Mouse (Mus musculus) brain, embryonic 14.5 days (tissue): ENCODE data around the gene Gpr1. TPM values are rescaled to one million over a fixed set of nuclear protein-coding genes. Genes with fewer than 3 reads are reported as not detected.

Experiments used
- DNase-seq: peaks from one replicate; pipeline ENCODE4 v3.0.0-alpha.2; 2011; ENCODE audit warnings: low read depth
- CTCF ChIP-seq: fragments of 200-500 bp; IDR thresholded peaks from 2 replicates; pipeline ENCODE4 v1.5.1; 2012; ENCODE audit warnings: inconsistent platforms, mild to moderate bottlenecking, moderate library complexity, borderline replicate concordance; ENCODE audit not compliant: insufficient read depth, insufficient read length; ENCODE audit errors: extremely low read depth
- POLR2A ChIP-seq: fragments of 200-500 bp; IDR thresholded peaks from 2 replicates; pipeline ENCODE4 v1.6.1; 2012; ENCODE audit warnings: mild to moderate bottlenecking, inconsistent platforms, borderline replicate concordance; ENCODE audit not compliant: poor library complexity, insufficient read depth, insufficient read length, severe bottlenecking; ENCODE audit errors: extremely low read depth
- polyA plus RNA-seq: library from polyadenylated mRNA; depleted of rRNA; stranded (reverse); fragments of >200 nt; gene quantifications from 2 replicates; pipeline ENCODE4 v1.2.3, GENCODE M21; 2012

The Gpr1 gene
- polyA plus RNA-seq, 1 experiment: 0.45 TPM

DNA sequence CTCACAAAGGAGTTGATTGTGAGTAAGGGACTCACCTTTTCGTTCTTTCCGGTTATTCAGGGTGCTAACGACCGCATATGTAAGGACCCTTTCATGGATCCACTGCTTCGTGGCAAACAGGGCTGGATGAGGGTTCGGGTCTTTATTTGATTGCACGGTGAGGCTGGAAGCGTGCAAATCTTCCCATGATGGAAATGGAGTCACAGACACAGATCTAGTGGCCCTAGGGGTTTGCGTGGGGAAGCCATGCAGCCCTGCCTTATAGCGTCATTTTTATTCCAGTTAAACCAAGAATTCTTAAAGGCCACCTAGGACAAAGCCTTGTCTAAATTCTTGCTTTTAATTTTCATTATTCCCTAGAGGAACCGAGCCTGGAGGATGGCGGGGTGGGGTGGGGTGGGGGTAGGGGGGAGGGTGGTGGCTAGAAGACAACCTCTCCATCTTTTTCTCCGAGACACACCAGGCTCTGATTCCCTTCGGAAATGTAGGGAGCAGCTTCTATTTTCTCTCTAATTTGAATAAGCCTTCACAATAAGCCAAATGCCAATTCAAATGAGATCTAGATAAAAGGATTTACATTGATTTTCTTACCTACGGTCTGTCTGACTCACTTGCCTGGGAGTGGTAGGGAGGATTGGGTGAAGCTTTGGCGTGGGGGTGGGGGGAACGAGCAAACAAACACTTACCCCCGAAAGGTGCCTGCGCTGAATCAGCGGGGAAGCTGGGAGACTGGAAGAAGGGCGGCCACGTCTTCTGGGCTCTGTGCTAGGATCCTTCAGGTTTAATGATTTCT, 669 bp downstream of the Gpr1 start:
- peak; percentile 67 for DNase-seq
- TF ChIP-seq POLR2A (no peak), CTCF (no peak)

DNA sequence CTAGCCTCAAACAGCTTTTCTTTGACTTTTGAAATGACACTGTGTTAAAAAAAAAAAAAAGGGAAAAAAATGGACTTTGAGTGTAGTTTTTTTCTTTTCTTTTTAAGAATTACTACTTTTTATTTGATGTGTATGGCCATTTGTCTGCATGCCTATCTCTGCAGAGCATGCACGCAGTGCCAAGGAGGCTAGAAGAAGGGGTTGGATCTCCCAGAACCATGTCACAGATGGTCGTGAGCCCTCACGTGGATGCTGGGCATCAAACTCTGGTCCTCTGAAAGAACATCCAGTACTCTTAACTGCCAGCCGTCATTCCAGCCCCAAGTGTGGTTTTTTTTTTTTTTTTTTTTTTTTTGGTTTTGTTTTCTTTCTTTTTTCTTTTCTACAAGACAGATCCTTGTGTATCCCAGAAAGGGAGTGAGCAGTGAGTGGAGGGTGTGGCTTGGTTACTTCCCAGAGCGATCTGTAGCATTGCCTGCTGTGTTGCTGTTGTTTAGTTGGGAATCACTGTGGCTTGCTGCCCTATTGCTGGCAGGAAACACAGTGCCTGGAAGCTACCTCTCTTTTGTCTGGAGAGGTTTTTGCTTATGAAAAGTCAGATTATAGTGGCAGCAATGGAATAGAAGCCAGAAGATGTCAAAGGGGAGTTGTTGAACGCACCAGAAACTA, 4.3 kb downstream of the Gpr1 start:
- no peak for DNase-seq
- TF ChIP-seq CTCF (no peak), POLR2A (no peak)

DNA sequence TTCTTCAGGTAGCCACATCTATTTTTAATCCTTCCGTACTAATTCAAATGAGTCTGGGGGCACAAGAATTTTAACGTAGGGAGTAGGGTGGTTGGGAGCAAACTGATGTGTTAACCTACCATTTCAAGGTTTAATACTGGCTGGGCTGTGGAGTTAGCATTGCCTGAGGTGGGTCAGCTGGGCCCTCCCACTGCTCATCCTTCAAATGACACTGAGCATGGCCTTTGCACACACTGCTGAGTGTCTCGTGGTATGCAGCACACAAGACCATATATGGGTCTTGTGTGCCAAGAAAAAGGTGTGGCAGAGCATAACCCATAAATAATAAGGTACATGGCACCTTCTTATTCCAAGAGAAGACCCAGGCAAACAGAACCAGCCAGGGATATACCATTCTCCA, 6.7 kb downstream of the Gpr1 start:
- TF ChIP-seq POLR2A: no peak
- no peak for TF ChIP-seq CTCF

DNA sequence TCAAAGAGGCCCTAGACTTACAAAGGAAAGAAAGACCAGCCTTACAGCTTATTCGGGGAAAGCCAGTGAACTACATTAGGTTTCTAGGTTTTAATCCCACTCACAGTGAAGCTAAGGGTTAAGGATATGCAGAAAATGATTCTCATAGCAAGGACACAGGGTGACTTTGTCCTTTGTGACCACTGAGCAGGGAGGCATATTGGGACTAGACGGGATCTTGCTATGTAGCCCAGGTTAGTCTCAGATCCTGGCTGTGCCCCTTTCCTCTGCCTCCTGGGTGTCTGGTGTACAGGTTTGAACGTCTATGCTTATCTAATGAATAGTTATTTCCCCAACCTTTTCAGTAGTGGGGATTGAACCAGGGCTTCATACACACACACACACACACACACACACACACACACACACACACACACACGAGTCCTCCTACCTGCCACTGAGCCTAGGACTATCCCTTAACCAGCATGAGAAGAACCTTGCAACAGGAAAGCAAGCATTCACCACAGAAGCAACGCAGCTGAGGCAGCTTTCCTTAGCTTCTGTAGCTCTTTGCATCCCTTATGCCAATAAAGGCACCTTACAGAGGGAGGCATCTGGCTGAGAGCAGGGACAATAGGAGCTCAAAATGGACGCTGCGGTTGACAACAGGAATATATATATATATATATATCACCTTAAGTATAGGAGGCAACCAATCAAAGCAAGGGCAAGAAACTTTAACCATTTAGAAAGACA, 9.5 kb downstream of the Gpr1 start:
- TF ChIP-seq POLR2A: no peak
- peak; percentile 25 for DNase-seq

More for the DNA sequence above, 6.7 kb downstream of the Gpr1 start:
- no peak for DNase-seq

DNA sequence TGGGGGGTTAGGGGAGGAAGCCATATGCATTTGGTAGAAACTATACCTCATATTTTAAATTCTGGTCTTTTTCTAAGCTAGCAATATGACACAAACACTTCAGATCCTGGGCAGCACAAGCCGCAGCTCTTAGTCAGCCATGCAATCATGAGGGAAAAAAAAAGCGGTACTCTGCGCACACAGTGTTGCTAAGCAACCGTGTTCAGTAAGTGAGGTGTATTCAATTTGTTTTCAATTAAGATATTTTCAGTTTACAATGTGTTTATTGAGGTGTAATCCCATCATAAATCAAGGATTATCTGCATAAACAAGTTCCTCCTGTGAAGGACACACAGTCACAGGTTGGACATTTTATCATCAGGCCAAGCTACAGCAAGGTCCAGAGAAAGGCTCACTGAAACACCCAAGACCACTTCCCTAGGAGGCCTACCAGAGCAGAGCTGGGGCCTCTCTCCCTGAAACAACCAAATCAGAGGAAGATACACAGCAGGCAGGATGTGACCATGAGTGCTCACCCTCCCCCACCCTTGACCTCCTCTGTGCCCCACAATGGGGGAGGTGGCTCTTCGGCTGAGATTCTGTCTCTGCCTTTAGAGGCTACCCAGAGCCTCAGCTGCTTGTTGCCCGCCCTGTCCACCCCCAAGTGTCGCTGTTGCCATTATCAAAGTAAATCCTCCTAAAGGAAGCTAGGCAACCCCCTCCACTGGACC, 10.2 kb downstream of the Gpr1 start:
- TF ChIP-seq CTCF (peak; percentile 38; the same call in 1 of the 2 replicates), POLR2A (no peak)
- DNase-seq: peak; percentile 89

DNA sequence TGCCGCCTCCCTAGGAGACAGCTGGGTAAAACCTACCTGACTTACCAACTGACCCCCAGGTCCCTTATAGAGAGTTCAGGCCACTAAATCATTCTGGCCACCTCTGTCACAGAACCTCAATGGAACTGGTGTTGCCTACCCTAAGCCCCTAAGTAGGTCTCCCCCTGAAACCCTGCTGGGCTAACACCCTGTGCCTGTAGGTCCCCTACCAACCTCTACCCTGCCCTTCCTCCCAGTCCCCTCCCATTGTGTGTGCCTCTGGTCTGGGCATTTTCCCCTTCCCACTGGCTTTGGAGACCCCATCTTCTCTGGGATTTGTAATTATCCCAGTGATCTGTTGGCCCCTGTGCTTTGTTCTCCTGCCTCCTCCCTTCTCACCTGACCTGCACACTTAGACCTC, 10.9 kb downstream of the Gpr1 start:
- no peak for TF ChIP-seq POLR2A
- no peak for TF ChIP-seq CTCF
- DNase-seq: no peak

DNA sequence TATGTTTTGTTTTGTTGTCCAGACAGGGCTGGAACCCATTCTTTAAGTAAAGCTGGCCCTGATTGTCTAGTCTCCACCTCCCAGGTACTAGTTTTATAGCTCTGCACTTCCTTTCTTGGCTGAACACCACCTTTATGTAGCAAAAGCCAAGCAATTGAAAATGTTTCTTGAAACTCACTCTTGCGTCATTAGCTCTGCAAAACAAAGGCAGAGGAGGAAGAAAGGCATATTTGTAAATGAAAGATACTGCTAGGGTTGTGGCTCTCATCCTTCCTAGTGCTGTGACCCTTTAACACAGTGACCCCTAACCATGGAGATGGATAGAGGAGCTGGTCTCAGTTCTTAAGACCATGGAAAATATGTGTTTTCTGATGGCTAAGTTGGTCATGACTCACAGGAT, 12.7 kb downstream of the Gpr1 start:
- TF ChIP-seq CTCF (no peak), POLR2A (no peak)
- DNase-seq: no peak

DNA sequence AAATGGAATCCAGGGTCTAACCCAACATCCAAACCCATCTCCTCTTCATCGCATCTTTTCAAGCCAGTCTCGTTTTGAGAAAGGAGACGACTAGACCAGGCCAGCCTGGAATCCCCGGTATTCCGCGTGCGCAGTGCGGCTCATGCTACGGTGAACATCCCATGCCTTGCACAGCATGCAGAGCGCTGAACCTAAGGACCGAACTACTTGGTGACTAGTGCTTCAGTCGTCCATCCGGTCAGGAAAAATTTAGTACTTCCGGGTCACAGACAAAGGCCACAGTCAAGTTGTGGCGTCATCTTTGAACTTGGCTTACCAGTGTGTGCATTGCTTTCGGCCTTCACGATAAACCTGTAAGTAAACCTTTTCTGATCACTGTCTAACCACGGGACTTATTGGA, 14.0 kb downstream of the Gpr1 start:
- TF ChIP-seq CTCF: no peak
- no peak for TF ChIP-seq POLR2A
- DNase-seq: no peak

DNA sequence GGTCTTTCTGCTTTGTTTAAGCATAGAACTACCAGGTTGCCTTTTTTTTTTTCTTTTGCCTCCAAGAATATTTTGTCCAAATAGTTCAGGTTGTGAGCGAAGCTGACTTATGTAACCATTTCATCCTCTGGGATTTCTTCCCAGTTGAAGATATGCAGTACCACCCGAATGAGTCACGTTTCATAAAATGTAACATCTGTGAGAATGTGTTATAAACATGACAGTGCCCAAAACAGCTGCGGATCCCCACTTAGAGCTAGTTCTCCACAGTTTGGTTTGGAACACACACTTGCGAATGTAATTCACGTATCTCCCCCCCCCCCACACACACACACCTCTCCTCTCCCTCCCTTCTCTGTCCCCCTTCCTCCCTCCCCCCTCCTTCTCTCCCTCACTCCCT, 15.0 kb downstream of the Gpr1 start:
- no peak for DNase-seq
- no peak for TF ChIP-seq POLR2A
- TF ChIP-seq CTCF: no peak

DNA sequence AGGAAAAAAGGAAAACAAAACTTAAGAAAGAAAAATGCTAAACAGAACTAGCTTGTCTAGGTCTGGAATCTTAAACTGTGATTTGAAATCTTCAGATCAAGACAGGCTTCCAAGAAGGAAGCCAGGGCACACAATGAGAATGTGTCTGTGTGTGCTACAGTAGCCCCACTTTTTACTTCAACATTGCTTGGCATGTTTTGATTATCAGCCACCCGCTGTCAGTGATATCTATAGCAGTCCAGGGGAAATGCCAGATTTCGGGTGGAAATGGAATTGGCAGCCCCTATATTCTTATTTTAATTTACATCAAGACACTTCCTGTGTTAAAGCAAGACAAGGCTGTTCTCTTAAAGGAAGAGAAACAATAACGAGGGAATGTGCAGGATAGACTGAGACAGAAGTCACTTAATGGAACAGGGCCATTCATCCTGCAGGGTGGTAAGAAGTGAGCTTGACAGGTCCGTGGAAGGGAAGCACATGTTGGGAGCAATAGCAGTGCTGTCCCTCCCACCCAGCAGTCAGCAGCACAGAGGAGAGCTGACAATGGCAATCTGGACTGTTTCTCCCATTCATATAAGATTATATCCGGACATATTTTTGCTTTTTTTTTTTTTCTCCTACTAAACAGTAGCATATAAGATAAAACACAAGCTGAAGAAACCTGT, 18.4 kb downstream of the Gpr1 start:
- DNase-seq: peak; percentile 37
- TF ChIP-seq CTCF (no peak), POLR2A (no peak)

DNA sequence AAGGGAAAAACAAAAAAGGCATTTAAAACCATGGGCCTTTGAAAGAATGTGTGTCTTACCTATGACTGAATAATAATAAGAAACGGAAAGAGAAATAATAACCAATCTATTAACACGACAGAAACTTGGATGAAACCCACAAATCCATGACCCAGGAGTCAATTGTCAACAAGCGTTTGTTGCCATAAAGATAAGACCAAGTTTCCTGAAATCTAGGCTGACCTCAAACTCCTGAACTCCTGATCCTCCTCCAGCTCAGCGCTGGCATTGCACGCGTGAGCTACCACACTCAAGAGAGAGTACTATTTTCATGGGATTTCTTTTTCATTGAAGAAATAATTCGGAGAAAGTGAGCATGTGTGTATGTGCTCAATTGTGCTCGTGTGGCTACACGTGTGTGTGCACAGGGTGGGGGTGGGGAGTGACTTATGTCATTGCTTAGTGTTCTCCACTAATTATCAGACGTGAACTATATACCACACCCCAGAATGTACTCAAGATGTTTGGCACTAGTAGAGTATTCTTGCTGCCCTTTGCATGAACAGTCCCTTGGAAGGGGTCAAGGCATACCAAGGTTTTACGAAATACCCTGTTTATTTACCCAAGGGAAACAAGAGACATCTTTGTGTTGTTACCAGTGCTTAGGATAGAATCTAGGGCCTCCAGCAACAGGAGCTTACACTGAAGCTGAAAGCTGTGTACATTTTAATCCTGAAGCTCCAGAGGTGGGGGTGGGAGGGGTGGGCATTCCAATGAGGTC, 21.9 kb downstream of the Gpr1 start:
- TF ChIP-seq POLR2A (no peak), CTCF (no peak)
- DNase-seq: no peak

DNA sequence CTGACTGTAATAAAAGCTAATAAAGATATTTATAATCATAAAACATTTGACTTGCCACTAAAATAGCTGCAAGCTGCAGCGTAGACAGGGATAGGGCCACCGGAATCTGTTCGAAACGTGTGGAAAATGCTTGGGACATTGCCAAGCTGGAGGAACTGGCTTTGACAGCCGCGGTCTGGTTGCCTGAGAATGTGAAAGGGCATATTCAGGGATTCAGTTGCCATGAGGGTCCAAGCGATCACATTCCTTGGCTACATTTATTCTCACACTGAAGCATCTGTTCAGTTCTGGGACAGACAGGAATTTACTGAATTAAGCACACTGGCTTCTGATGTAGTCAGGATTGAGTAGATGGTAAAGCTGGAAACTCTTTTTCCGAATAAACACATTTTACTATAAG, 23.5 kb downstream of the Gpr1 start:
- peak; percentile 72 for DNase-seq
- TF ChIP-seq POLR2A: no peak
- no peak for TF ChIP-seq CTCF
